Mouse (Mus musculus) subcutaneous adipose tissue, adult 2 months (tissue): ENCODE data around the gene Krcc1. TPM values are rescaled to one million over a fixed set of nuclear protein-coding genes. Genes with fewer than 3 reads are reported as not detected.

Experiments
- polyA plus RNA-seq: library from polyadenylated mRNA; depleted of rRNA; stranded (reverse); fragments of >200 nt; gene quantifications from 2 replicates; pipeline ENCODE4 v1.2.3, GENCODE M21; 2012; ENCODE audit warnings: low replicate concordance; rRNA removed

The Krcc1 gene
- polyA plus RNA-seq: 13.7 and 27.1 TPM in 2 replicates

DNA sequence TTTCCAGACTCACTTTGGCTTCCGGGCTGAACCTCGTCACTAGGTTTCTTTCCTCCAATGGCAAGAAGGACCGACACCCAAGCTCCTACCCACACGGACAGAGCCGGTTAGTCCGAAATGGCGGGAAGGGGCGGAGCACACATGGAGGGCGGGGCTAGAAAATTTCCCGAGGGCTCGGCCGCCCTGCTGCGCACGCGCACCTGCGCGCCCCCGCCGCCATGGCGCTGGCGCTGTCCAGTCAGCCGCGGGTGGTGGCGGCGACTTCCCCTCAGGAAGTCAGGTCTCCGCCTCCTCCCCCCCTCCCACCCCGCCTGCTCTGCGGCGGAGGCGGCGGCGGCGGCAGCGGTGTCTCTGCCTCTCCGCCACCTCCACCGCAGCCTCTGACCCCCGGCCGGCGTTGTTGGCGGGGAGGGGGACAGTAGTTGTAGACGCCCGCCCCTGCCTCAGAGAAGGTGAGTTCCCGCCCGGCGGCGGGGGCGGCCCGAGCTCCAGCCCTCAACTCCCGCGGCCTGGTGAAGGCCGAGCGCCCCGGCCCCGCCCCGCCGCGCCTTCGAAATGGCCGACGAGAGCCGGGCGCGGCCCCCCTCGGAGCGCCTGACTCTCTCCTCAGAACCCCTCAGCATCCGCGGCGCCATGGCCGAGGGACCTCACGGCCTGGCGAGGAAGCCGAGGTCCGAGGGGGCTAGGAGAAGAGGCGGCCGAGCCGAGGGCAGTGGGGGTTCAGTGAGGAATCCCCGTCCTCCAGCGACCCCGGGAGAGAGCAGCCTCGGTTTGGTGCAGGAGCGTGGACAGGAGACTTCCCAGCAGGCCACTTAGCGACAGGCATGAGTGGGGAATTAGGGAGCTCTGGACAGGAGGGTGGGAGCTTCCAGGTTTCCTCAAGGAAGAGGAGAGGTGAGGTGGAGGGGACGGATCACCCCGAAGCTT, at the start of gene Krcc1:
Krcc1 (plus strand) TSS at position 289 of the 927 bp plus-strand sequence.

DNA sequence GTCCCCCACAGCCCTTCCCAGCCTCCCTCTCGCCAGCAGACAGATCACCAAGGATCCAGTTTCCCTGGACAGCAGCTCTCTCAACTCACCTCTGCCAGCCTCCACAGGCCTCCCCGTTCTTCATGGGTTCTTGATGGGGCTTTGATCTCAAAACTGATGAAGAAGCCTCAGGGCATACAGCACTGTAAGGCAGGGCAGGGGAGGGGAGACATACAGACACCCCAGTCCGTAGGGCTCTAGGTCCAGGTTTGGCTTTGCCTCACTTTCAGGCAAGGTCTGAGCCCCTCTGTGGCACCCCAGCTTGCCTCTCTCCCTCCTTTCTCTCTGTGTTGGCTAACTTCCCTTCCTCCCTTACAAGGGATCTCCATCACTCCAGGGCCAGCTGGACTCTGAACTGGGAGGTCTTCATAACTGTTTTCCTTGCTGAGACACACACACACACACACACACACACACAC, 50.4 kb downstream of the Krcc1 start, which contains the start of gene Smyd1:
Smyd1 (minus strand) TSS at position 408 of the 458 bp plus-strand sequence.

DNA sequence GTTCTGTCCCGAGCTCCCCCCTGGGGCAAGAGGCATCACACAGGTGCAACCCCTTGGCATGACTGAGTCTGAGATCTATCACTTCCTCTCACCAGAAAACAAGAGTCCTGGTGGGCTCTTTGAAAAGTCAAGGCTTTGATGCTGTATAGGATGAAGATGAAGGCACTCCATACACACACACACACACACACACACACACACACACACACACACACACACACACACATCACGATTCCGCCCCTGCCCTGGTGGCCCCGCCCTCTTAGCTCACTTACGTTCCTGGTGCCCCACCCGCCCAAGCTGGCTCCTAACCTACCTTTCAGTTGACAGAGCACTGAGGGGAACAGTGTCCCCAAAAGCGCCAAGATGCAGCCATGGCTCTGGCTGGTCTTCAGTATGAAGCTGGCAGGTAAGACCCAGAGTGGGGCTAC, 51.0 kb downstream of the Krcc1 start, which contains the start of gene Cd8b1:
Cd8b1 (plus strand) TSS at position 298 of the 431 bp plus-strand sequence.

Other genes with a start within 250 kb of the Krcc1 start
- gene Thnsl2, start 127.2 kb upstream of the Krcc1 start, polyA plus RNA-seq: 14.2 and 31.0 TPM in 2 replicates
- gene Fabp1, start 71.8 kb upstream of the Krcc1 start, polyA plus RNA-seq: 1.4 TPM in 1 of 2 replicates, not detected in the other
- gene Smyd1, start 50.6 kb downstream of the Krcc1 start, polyA plus RNA-seq: 0.89 and 1.8 TPM in 2 replicates
- gene Cd8b1, start 51.1 kb downstream of the Krcc1 start, polyA plus RNA-seq: 0.31 and 0.76 TPM in 2 replicates
- 0.23 and 0.66 TPM in 2 replicates for gene Cd8a, start 101.8 kb downstream of the Krcc1 start, polyA plus RNA-seq
- 36.1 and 41.8 TPM in 2 replicates for gene Rmnd5a, start 169.0 kb downstream of the Krcc1 start, polyA plus RNA-seq
- 9.2 and 13.2 TPM in 2 replicates for gene Rnf103, start 222.2 kb downstream of the Krcc1 start, polyA plus RNA-seq